Mouse (Mus musculus): ENCODE data around the gene Nt5e. TPM values are rescaled to one million over a fixed set of nuclear protein-coding genes. Genes with fewer than 3 reads are reported as not detected.

Gene Nt5e
- polyA plus RNA-seq, 1 experiment from 2014 or later: 1.3 TPM

DNA sequence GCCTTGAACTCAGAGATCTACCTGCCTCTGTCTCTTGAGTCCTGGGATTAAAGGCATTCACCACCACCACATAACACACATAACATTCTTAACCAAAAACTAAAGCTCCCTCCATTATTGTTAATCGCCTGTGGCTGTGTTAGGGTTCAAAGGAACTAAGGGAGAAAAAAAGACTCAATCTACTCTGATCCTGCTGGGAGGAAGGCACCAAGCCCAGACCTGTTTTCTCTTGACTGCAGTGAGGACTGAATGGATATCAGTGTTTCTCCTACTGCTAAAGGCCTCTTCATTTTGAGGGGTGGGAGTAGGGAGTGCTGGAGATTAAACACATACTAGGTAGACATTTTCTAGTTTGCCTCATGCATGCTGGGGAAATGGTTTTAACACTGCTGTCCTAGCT lies 40.8 kb downstream of the Nt5e start:
- 52% methylated on average over 1 of the region's 1 CpGs for whole genome bisulfite sequencing

DNA sequence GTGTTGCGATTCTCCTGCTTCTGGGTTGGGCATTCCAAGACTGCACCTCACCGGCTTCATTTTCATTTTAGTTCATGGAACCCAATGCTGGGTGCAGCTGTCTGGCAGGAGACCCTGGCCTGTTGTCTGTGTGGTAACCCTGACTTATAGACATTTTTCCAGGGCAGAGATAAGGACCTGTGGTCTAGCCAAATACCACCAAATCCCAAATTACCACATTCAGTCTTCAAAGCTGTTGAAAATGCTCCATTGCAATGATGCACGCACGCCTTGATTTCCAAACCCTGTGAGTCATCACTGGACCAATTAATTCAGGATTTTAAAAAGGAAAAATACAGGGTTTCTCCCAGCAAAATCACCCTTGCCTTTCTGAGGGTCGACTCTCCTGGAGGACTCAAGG lies 41.5 kb downstream of the Nt5e start:
- no peak for ATAC-seq
- Histone ChIP-seq H3K4me1 (ENCODE audit: control insufficient read depth, insufficient read depth, low read depth, low read length) (no peaks in the 10 kb centered on the region), H3K9me3 (ENCODE audit: control insufficient read depth, low read length) (no peaks in the 10 kb centered on the region), H3K4me2 (ENCODE audit: low read length) (no peak overlapping the region), H3K4me3 (ENCODE audit: low read length) (no peak overlapping the region), H3K9ac (ENCODE audit: low read depth, low read length) (no peak overlapping the region), H3K36me3 (ENCODE audit: control insufficient read depth, insufficient read depth, low read length) (no peaks in the 10 kb centered on the region), H3K27ac (ENCODE audit: low read depth, low read length) (no peak overlapping the region), H3K27me3 (replicated peaks; ENCODE audit: control insufficient read depth, insufficient read depth, low read length) (no peaks in the 10 kb centered on the region)
- WGBS: 96% methylated on average over 5 of the region's 5 CpGs

More for the DNA sequence above, 40.8 kb downstream of the Nt5e start:
- no peak overlapping the region for H3K27ac ChIP-seq (ENCODE audit: low read depth, low read length)
- H3K4me3 ChIP-seq (ENCODE audit: low read length): no peak overlapping the region
- H3K9ac ChIP-seq (ENCODE audit: low read depth, low read length): no peak overlapping the region
- H3K36me3 ChIP-seq (ENCODE audit: control insufficient read depth, insufficient read depth, low read length): no peaks in the 10 kb centered on the region
- no peak for ATAC-seq
- H3K9me3 ChIP-seq (ENCODE audit: control insufficient read depth, low read length): no peaks in the 10 kb centered on the region
- H3K27me3 ChIP-seq (replicated peaks; ENCODE audit: control insufficient read depth, insufficient read depth, low read length): no peaks in the 10 kb centered on the region
- no peak overlapping the region for H3K4me2 ChIP-seq (ENCODE audit: low read length)
- peaks cover 1% of the 10 kb centered on the region for H3K4me1 ChIP-seq (ENCODE audit: control insufficient read depth, insufficient read depth, low read depth, low read length)

DNA sequence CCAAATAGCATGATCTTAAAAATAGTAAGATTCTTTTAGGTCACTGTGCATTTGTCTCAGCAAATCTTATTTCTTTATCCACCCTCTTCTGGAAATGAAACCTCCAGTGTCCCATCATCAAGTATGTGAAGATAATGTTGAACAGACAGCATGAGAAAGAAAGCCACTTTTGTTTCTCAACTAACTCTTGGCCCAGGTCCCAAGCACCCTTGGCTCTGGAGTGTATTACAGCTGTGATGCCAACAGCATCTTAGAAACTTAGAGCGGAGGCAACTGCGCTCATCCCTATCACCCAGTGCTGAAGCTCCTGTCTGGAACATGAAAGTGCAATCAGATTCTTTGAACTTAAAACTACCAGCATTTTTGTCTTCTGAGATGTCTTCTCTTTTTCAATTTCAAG lies 42.7 kb downstream of the Nt5e start:
- WGBS: 69% methylated on average over 2 of the region's 2 CpGs
- H3K4me3 ChIP-seq (ENCODE audit: low read length): no peak overlapping the region
- peaks cover under 1% of the 10 kb centered on the region for H3K36me3 ChIP-seq (ENCODE audit: control insufficient read depth, insufficient read depth, low read length)
- H3K9me3 ChIP-seq (ENCODE audit: control insufficient read depth, low read length): no peaks in the 10 kb centered on the region
- no peak overlapping the region for H3K4me2 ChIP-seq (ENCODE audit: low read length)
- no peak overlapping the region for H3K27ac ChIP-seq (ENCODE audit: low read depth, low read length)
- no peaks in the 10 kb centered on the region for H3K27me3 ChIP-seq (replicated peaks; ENCODE audit: control insufficient read depth, insufficient read depth, low read length)
- ATAC-seq: no peak
- H3K4me1 ChIP-seq (ENCODE audit: control insufficient read depth, insufficient read depth, low read depth, low read length): no peaks in the 10 kb centered on the region
- no peak overlapping the region for H3K9ac ChIP-seq (ENCODE audit: low read depth, low read length)

DNA sequence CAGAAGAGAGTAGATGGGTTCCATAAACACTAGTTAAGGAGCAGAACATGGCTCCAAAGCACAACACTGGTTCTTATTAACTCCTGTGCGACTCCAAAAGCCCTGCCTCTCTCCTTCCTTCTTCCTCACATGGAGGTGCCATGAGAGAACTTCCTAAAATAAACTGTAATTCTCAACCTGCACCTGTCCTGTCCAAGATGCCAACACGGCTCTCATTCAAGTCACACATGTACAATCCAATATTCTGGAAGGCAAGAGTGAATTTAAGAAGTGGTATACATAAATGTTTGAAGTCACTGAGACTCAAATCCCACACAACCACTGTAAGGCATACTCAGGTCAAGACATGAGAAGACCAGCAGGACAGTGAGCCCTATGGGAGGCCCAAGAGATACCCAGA lies 44.2 kb downstream of the Nt5e start:
- no peaks in the 10 kb centered on the region for H3K9me3 ChIP-seq (ENCODE audit: control insufficient read depth, low read length)
- H3K4me1 ChIP-seq (ENCODE audit: control insufficient read depth, insufficient read depth, low read depth, low read length): no peaks in the 10 kb centered on the region
- H3K4me2 ChIP-seq (ENCODE audit: low read length): no peak overlapping the region
- ATAC-seq: no peak
- 89% methylated on average over 2 of the region's 2 CpGs for WGBS
- no peak overlapping the region for H3K9ac ChIP-seq (ENCODE audit: low read depth, low read length)
- H3K4me3 ChIP-seq (ENCODE audit: low read length): no peak overlapping the region
- H3K27me3 ChIP-seq (replicated peaks; ENCODE audit: control insufficient read depth, insufficient read depth, low read length): no peaks in the 10 kb centered on the region
- H3K36me3 ChIP-seq (ENCODE audit: control insufficient read depth, insufficient read depth, low read length): peaks cover 3% of the 10 kb centered on the region
- H3K27ac ChIP-seq (ENCODE audit: low read depth, low read length): no peak overlapping the region

DNA sequence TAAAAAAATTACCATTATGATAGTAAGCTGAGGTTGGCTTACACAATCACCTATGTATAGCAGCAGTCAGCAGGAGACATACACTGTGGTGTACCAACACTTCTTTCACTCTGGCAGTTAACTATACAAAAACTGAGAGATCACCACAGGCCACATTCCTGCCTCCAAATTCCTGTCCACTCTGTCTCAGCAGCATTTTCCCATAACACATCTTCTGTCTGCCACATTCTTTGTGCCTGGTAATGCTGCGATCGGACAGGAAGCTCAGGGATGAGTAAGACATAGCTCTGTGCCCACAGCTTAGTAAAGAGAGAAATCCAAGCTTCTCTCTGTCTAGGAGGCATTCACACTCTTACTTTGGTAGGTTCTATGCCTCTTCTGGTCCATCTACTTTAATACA lies 46.0 kb downstream of the Nt5e start:
- H3K27me3 ChIP-seq (replicated peaks; ENCODE audit: control insufficient read depth, insufficient read depth, low read length): no peaks in the 10 kb centered on the region
- no peaks in the 10 kb centered on the region for H3K9me3 ChIP-seq (ENCODE audit: control insufficient read depth, low read length)
- no peaks in the 10 kb centered on the region for H3K4me1 ChIP-seq (ENCODE audit: control insufficient read depth, insufficient read depth, low read depth, low read length)
- no peak overlapping the region for H3K27ac ChIP-seq (ENCODE audit: low read depth, low read length)
- H3K4me2 ChIP-seq (ENCODE audit: low read length): no peak overlapping the region
- ATAC-seq: no peak
- H3K4me3 ChIP-seq (ENCODE audit: low read length): no peak overlapping the region
- 85% methylated on average over 2 of the region's 2 CpGs for WGBS
- H3K9ac ChIP-seq (ENCODE audit: low read depth, low read length): no peak overlapping the region
- H3K36me3 ChIP-seq (ENCODE audit: control insufficient read depth, insufficient read depth, low read length): peaks cover 3% of the 10 kb centered on the region

DNA sequence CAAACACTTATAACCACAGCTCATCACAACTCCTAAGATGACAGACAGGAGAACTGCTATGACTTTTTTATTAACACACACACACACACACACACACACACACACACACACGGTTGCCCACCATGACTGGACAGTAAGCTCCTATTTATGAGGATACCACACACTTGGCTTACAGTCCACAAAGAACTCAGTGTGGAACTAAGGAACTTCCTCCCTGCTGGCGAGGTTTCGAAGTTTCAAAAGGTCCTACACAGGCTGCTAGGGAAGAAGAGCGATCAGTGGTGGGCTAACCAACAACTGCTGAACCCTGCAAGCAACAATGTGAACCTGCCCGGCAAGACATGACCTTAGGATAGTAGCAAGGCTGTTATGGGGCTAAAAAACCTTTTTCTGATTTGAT lies 50.5 kb downstream of the Nt5e start:
- Histone ChIP-seq H3K4me1 (ENCODE audit: control insufficient read depth, insufficient read depth, low read depth, low read length) (no peaks in the 10 kb centered on the region), H3K27ac (ENCODE audit: low read depth, low read length) (no peak overlapping the region), H3K9me3 (ENCODE audit: control insufficient read depth, low read length) (no peaks in the 10 kb centered on the region), H3K27me3 (replicated peaks; ENCODE audit: control insufficient read depth, insufficient read depth, low read length) (no peaks in the 10 kb centered on the region), H3K4me2 (ENCODE audit: low read length) (no peak overlapping the region), H3K4me3 (ENCODE audit: low read length) (no peak overlapping the region), H3K9ac (ENCODE audit: low read depth, low read length) (no peak overlapping the region), H3K36me3 (ENCODE audit: control insufficient read depth, insufficient read depth, low read length) (peaks cover 13% of the 10 kb centered on the region)
- no peak for ATAC-seq
- 82% methylated on average over 5 of the region's 5 CpGs for WGBS

DNA sequence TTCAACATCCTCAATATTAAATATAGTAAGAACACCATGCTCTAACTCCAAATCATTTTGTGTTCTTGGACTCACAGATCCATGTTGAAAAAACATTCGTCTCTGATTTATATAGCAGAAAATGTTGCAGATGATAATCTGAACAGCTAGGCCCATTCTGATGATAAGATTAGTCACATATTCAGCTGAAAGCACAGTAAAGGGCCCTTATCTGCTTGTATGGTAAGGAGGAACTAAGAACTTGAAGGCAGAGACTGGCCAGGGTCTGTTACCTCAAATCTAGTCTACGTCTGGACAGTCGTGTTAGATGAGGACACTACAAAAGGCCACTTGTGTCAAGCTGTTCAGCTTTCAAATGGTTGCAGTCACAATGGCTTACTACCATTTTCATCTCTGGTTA lies 52.1 kb downstream of the Nt5e start:
- ATAC-seq: no peak
- Histone ChIP-seq H3K9me3 (ENCODE audit: control insufficient read depth, low read length) (no peaks in the 10 kb centered on the region), H3K4me1 (ENCODE audit: control insufficient read depth, insufficient read depth, low read depth, low read length) (no peaks in the 10 kb centered on the region), H3K27me3 (replicated peaks; ENCODE audit: control insufficient read depth, insufficient read depth, low read length) (no peaks in the 10 kb centered on the region), H3K27ac (ENCODE audit: low read depth, low read length) (no peak overlapping the region), H3K9ac (ENCODE audit: low read depth, low read length) (no peak overlapping the region), H3K4me3 (ENCODE audit: low read length) (no peak overlapping the region), H3K36me3 (ENCODE audit: control insufficient read depth, insufficient read depth, low read length) (peaks cover 20% of the 10 kb centered on the region), H3K4me2 (ENCODE audit: low read length) (no peak overlapping the region)
- 85% methylated on average over 3 of the region's 3 CpGs for WGBS

DNA sequence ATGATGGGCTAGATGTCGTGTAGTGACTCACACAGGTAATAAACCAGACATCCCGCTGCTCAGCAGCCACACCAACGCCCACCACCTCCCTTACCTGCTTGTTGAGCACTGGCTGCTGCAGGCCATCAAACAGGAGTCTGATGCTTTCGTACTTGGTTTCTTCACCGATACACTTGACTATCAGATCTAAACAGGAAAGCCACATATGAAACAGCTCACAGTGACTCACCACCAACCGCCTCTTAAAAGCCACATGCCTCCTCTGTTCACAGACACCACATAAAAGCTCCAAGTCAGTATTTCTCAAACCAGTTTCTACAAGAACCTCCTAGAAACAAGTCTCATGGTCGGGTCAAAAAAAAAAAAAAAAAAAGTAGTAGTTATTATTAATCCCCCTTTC lies 53.1 kb downstream of the Nt5e start:
- ATAC-seq: no peak
- WGBS: 83% methylated on average over 7 of the region's 7 CpGs
- no peak overlapping the region for H3K4me3 ChIP-seq (ENCODE audit: low read length)
- H3K4me2 ChIP-seq (ENCODE audit: low read length): no peak overlapping the region
- H3K27ac ChIP-seq (ENCODE audit: low read depth, low read length): no peak overlapping the region
- no peaks in the 10 kb centered on the region for H3K4me1 ChIP-seq (ENCODE audit: control insufficient read depth, insufficient read depth, low read depth, low read length)
- no peak overlapping the region for H3K9ac ChIP-seq (ENCODE audit: low read depth, low read length)
- no peaks in the 10 kb centered on the region for H3K27me3 ChIP-seq (replicated peaks; ENCODE audit: control insufficient read depth, insufficient read depth, low read length)
- H3K36me3 ChIP-seq (ENCODE audit: control insufficient read depth, insufficient read depth, low read length): peaks cover 20% of the 10 kb centered on the region
- H3K9me3 ChIP-seq (ENCODE audit: control insufficient read depth, low read length): no peaks in the 10 kb centered on the region

DNA sequence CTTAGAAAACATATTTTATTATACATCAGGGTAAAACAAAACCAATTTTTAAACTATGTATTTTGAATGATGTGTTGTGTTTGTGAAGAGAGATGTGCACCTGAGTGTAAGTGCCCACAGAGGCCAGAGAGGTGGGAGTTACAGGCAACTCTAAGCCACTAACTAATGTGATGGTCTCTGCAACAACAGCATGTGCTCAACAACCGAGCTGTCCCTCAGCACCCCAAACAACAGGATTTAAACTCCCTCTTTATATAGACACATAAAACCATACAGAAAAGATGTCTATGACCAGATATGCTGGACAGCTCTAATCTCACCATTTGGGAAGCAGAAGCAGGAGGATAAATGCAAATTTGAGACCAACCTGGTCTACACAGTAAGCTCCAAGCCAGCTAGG lies 53.5 kb downstream of the Nt5e start:
- H3K9me3 ChIP-seq (ENCODE audit: control insufficient read depth, low read length): no peaks in the 10 kb centered on the region
- H3K9ac ChIP-seq (ENCODE audit: low read depth, low read length): no peak overlapping the region
- no peak overlapping the region for H3K4me2 ChIP-seq (ENCODE audit: low read length)

DNA sequence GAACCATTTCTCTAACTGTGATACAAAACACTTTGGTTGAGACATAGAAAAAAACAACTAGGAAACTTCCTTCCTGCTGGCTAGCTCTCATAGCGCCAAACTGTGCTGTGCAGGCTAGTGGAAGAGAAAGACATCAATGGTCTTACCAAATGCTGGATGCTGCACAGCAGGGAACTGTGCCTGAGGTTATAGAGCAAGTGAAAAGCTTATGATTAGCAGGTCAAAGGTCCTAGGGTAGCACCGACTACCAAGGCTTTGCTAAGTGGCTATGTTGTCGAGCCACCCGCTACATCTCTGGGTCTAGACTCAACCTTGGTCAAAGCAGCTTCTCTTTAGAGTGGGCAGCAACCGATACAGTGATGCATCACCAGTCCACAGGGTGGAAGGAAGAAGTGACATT lies 61.8 kb downstream of the Nt5e start:
- no peak overlapping the region for H3K4me2 ChIP-seq (ENCODE audit: low read length)
- no peak overlapping the region for H3K27ac ChIP-seq (ENCODE audit: low read depth, low read length)
- ATAC-seq: no peak
- H3K27me3 ChIP-seq (replicated peaks; ENCODE audit: control insufficient read depth, insufficient read depth, low read length): no peaks in the 10 kb centered on the region
- H3K4me1 ChIP-seq (ENCODE audit: control insufficient read depth, insufficient read depth, low read depth, low read length): no peaks in the 10 kb centered on the region
- H3K36me3 ChIP-seq (ENCODE audit: control insufficient read depth, insufficient read depth, low read length): peaks cover 21% of the 10 kb centered on the region; the same call in 1 of the 2 replicates
- no peak overlapping the region for H3K4me3 ChIP-seq (ENCODE audit: low read length)
- H3K9ac ChIP-seq (ENCODE audit: low read depth, low read length): no peak overlapping the region
- 69% methylated on average over 5 of the region's 5 CpGs for WGBS
- no peaks in the 10 kb centered on the region for H3K9me3 ChIP-seq (ENCODE audit: control insufficient read depth, low read length)

More for the DNA sequence above, 53.5 kb downstream of the Nt5e start:
- ATAC-seq: no peak
- H3K4me1 ChIP-seq (ENCODE audit: control insufficient read depth, insufficient read depth, low read depth, low read length): no peaks in the 10 kb centered on the region
- peaks cover 20% of the 10 kb centered on the region for H3K36me3 ChIP-seq (ENCODE audit: control insufficient read depth, insufficient read depth, low read length)
- no peaks in the 10 kb centered on the region for H3K27me3 ChIP-seq (replicated peaks; ENCODE audit: control insufficient read depth, insufficient read depth, low read length)
- H3K4me3 ChIP-seq (ENCODE audit: low read length): no peak overlapping the region
- WGBS: 89% methylated on average over 1 of the region's 1 CpGs
- no peak overlapping the region for H3K27ac ChIP-seq (ENCODE audit: low read depth, low read length)
